Mouse (Mus musculus): Measurements from ENCODE around the gene Gm44503. TPM values are rescaled to one million over a fixed set of nuclear protein-coding genes. Genes with fewer than 3 reads are reported as not detected.

The Gm44503 gene
- polyA plus RNA-seq, 1 experiment from 2014 or later = not detected

Small RNA genes lying within 50 kb of the gene (microRNA-seq; reads per million reads assigned to microRNA genes)
- gene Gm27353 = not detected

Other genes with a start within 250 kb of the Gm44503 start
- 0.36 and 1.0 TPM in 2 replicates for gene Prtg, start 152.0 kb upstream of the Gm44503 start, polyA plus RNA-seq (2015; fragmentation: Nextera tagmentation; extraction: Ambion mirVana)
- 9.2 and 9.9 TPM in 2 replicates for gene Pygo1, start 33.2 kb upstream of the Gm44503 start, polyA plus RNA-seq (2015; fragmentation: Nextera tagmentation; extraction: Ambion mirVana)
- gene Dyx1c1, start 67 bp upstream of the Gm44503 start, polyA plus RNA-seq (2015; fragmentation: Nextera tagmentation; extraction: Ambion mirVana) = 1.6 TPM in 2 replicates
- gene Ccpg1os, start 26.5 kb downstream of the Gm44503 start, polyA plus RNA-seq (2015; fragmentation: Nextera tagmentation; extraction: Ambion mirVana) = 10.3 and 10.7 TPM in 2 replicates
- 22.8 and 23.6 TPM in 2 replicates for gene Ccpg1, start 26.6 kb downstream of the Gm44503 start, polyA plus RNA-seq (2015; fragmentation: Nextera tagmentation; extraction: Ambion mirVana)
- gene Pigb, start 81.5 kb downstream of the Gm44503 start, polyA plus RNA-seq (2015; fragmentation: Nextera tagmentation; extraction: Ambion mirVana) = 10.5 and 13.0 TPM in 2 replicates
- 8.6 and 8.8 TPM in 2 replicates for gene Rab27a, start 86.0 kb downstream of the Gm44503 start, polyA plus RNA-seq (2015; fragmentation: Nextera tagmentation; extraction: Ambion mirVana)
- 0.22 TPM in 1 of 2 replicates, not detected in the other for gene Khdc3, start 143.0 kb downstream of the Gm44503 start, polyA plus RNA-seq (2015; fragmentation: Nextera tagmentation; extraction: Ambion mirVana)
- not detected in 2 replicates for gene Gm20509, start 143.6 kb downstream of the Gm44503 start, polyA plus RNA-seq (2015; fragmentation: Nextera tagmentation; extraction: Ambion mirVana)
- 138 TPM in 2 replicates for gene Rsl24d1, start 154.6 kb downstream of the Gm44503 start, polyA plus RNA-seq (2015; fragmentation: Nextera tagmentation; extraction: Ambion mirVana)